Mouse (Mus musculus) midbrain, embryonic 10.5 days (tissue): Measurements from ENCODE around the gene Nfia. TPM values are rescaled to one million over a fixed set of nuclear protein-coding genes. Genes with fewer than 3 reads are reported as not detected.

ENCODE experiments used
- DNase-seq: peaks from one replicate; pipeline ENCODE4 v3.0.0-alpha.2; 2017; ENCODE audit warnings: low spot score
- H3K27ac ChIP-seq: fragments of 300-500 bp; sonication (generic); replicated peaks from 2 replicates; pipeline ENCODE4 v1.5.1; 2016; ENCODE audit warnings: mild to moderate bottlenecking
- H3K27me3 ChIP-seq: fragments of 300-500 bp; sonication (generic); 2 replicates; pipeline ENCODE4 v1.6.1; 2016; ENCODE audit warnings: low read depth, mild to moderate bottlenecking; ENCODE audit not compliant: poor library complexity, severe bottlenecking
- H3K36me3 ChIP-seq: fragments of 300-500 bp; sonication (generic); 2 replicates; pipeline ENCODE4 v1.6.1; 2016; ENCODE audit warnings: mild to moderate bottlenecking, moderate library complexity
- H3K4me1 ChIP-seq: fragments of 300-500 bp; sonication (generic); 2 replicates; pipeline ENCODE4 v1.6.1; 2016
- H3K4me3 ChIP-seq: fragments of 300-500 bp; sonication (generic); 2 replicates; pipeline ENCODE4 v1.5.1; 2016; ENCODE audit warnings: mild to moderate bottlenecking, moderate library complexity
- H3K9me3 ChIP-seq: fragments of 300-500 bp; sonication (generic); replicated peaks from 2 replicates; pipeline ENCODE4 v1.6.1; 2016; ENCODE audit warnings: mild to moderate bottlenecking
- WGBS: fragments of 180-500 bp; shearing (Covaris S2); methylation state at CpG from one replicate; pipeline ENCODE4 v1.1.7; 2016; 5-methylcytosine and 5-hydroxymethylcytosine counted together
- polyA plus RNA-seq: library from polyadenylated mRNA; unstranded; fragments of >200 nt; fragmentation: Nextera tagmentation; extraction: Ambion mirVana; gene quantifications from 2 replicates; pipeline ENCODE4 v1.2.1, GENCODE M21; 2016

The Nfia gene
- polyA plus RNA-seq, 1 experiment from 2014 or later = 5.9 TPM

GRCm38 (mm10) chr4:97840227-97841062 is 67.9 kb downstream of the Nfia start:
- H3K27me3 ChIP-seq = peaks cover 99% of the 10 kb centered on the region
- H3K9me3 ChIP-seq = no peaks in the 10 kb centered on the region
- no peak overlapping the region for H3K4me3 ChIP-seq
- peaks cover 49% of the 10 kb centered on the region for H3K4me1 ChIP-seq
- no peaks in the 10 kb centered on the region for H3K36me3 ChIP-seq
- 40% methylated on average over 8 of the region's 8 CpGs for WGBS
- no peak for DNase-seq
- H3K27ac ChIP-seq = no peak overlapping the region

- WGBS = 45% methylated on average over 4 of the region's 4 CpGs
These were observed 68.6 kb downstream of the Nfia start for GRCm38 (mm10) chr4:97841063-97841595.

GRCm38 (mm10) chr4:97841745-97842144 is 69.2 kb downstream of the Nfia start:
- no peak overlapping the region for H3K4me3 ChIP-seq
- H3K4me1 ChIP-seq = peaks cover 49% of the 10 kb centered on the region
- 76% methylated on average over 5 of the region's 5 CpGs for WGBS
- H3K9me3 ChIP-seq = no peaks in the 10 kb centered on the region
- H3K27ac ChIP-seq = no peak overlapping the region
- DNase-seq = no peak
- peaks cover 99% of the 10 kb centered on the region for H3K27me3 ChIP-seq
- no peaks in the 10 kb centered on the region for H3K36me3 ChIP-seq

More at GRCm38 (mm10) chr4:97841063-97841595, 68.6 kb downstream of the Nfia start:
- H3K36me3 ChIP-seq = no peaks in the 10 kb centered on the region
- no peak for DNase-seq
- H3K27ac ChIP-seq = no peak overlapping the region
- peaks cover 49% of the 10 kb centered on the region for H3K4me1 ChIP-seq
- no peak overlapping the region for H3K4me3 ChIP-seq
- peaks cover 99% of the 10 kb centered on the region for H3K27me3 ChIP-seq
- H3K9me3 ChIP-seq = no peaks in the 10 kb centered on the region

- 28% methylated on average over 15 of the region's 15 CpGs for WGBS
- H3K27ac ChIP-seq = no peak overlapping the region
- no peaks in the 10 kb centered on the region for H3K9me3 ChIP-seq
- H3K27me3 ChIP-seq = peaks cover 99% of the 10 kb centered on the region
- H3K4me3 ChIP-seq = no peak overlapping the region
- no peaks in the 10 kb centered on the region for H3K36me3 ChIP-seq
- DNase-seq = peak; percentile 47
- H3K4me1 ChIP-seq = peaks cover 41% of the 10 kb centered on the region
These were observed 71.6 kb downstream of the Nfia start for GRCm38 (mm10) chr4:97843981-97844690.

- WGBS = 25% methylated on average over 6 of the region's 6 CpGs
- peaks cover 33% of the 10 kb centered on the region for H3K4me1 ChIP-seq
- peaks cover 99% of the 10 kb centered on the region for H3K27me3 ChIP-seq
- no peak for DNase-seq
- H3K27ac ChIP-seq = no peak overlapping the region
- H3K4me3 ChIP-seq = no peak overlapping the region
- no peaks in the 10 kb centered on the region for H3K36me3 ChIP-seq
- H3K9me3 ChIP-seq = no peaks in the 10 kb centered on the region
These were observed 72.4 kb downstream of the Nfia start for GRCm38 (mm10) chr4:97844899-97845298.

GRCm38 (mm10) chr4:97847653-97848052 is 75.1 kb downstream of the Nfia start:
- Histone ChIP-seq H3K9me3 (no peaks in the 10 kb centered on the region), H3K27ac (no peak overlapping the region), H3K27me3 (peaks cover 95% of the 10 kb centered on the region), H3K4me3 (no peak overlapping the region), H3K36me3 (no peaks in the 10 kb centered on the region), H3K4me1 (peaks cover 19% of the 10 kb centered on the region)
- no peak for DNase-seq
- 80% methylated on average over 5 of the region's 5 CpGs for WGBS

- WGBS = 92% methylated on average over 3 of the region's 3 CpGs
- H3K4me3 ChIP-seq = no peak overlapping the region
- H3K9me3 ChIP-seq = no peaks in the 10 kb centered on the region
- no peak overlapping the region for H3K27ac ChIP-seq
- no peaks in the 10 kb centered on the region for H3K4me1 ChIP-seq
- no peak for DNase-seq
- no peaks in the 10 kb centered on the region for H3K36me3 ChIP-seq
- peaks cover 76% of the 10 kb centered on the region for H3K27me3 ChIP-seq
These were observed 78.5 kb downstream of the Nfia start for GRCm38 (mm10) chr4:97850991-97851390.

- Histone ChIP-seq H3K36me3 (no peaks in the 10 kb centered on the region), H3K27me3 (peaks cover 69% of the 10 kb centered on the region), H3K27ac (no peak overlapping the region), H3K4me3 (no peak overlapping the region), H3K9me3 (no peaks in the 10 kb centered on the region), H3K4me1 (no peaks in the 10 kb centered on the region)
- DNase-seq = no peak
- WGBS = 70% methylated on average over 5 of the region's 5 CpGs
These were observed 79.2 kb downstream of the Nfia start for GRCm38 (mm10) chr4:97851698-97852097.

GRCm38 (mm10) chr4:97852626-97853025 is 80.1 kb downstream of the Nfia start:
- Histone ChIP-seq H3K27me3 (peaks cover 60% of the 10 kb centered on the region), H3K27ac (no peak overlapping the region), H3K4me1 (no peaks in the 10 kb centered on the region), H3K36me3 (no peaks in the 10 kb centered on the region), H3K4me3 (no peak overlapping the region), H3K9me3 (no peaks in the 10 kb centered on the region)
- DNase-seq = no peak
- 92% methylated on average over 2 of the region's 2 CpGs for WGBS

GRCm38 (mm10) chr4:97854779-97855178 is 82.2 kb downstream of the Nfia start:
- H3K4me3 ChIP-seq = no peak overlapping the region
- H3K27ac ChIP-seq = no peak overlapping the region
- WGBS = 91% methylated on average over 4 of the region's 4 CpGs
- no peaks in the 10 kb centered on the region for H3K4me1 ChIP-seq
- H3K36me3 ChIP-seq = no peaks in the 10 kb centered on the region
- DNase-seq = no peak
- peaks cover 38% of the 10 kb centered on the region for H3K27me3 ChIP-seq
- no peaks in the 10 kb centered on the region for H3K9me3 ChIP-seq

GRCm38 (mm10) chr4:97855712-97856420 is 83.3 kb downstream of the Nfia start:
- Histone ChIP-seq H3K27ac (no peak overlapping the region), H3K36me3 (no peaks in the 10 kb centered on the region), H3K4me1 (no peaks in the 10 kb centered on the region), H3K4me3 (no peak overlapping the region), H3K9me3 (no peaks in the 10 kb centered on the region), H3K27me3 (peaks cover 28% of the 10 kb centered on the region)
- WGBS = 93% methylated on average over 8 of the region's 8 CpGs
- DNase-seq = no peak

GRCm38 (mm10) chr4:97857549-97857948 is 85.0 kb downstream of the Nfia start:
- no peak for DNase-seq
- Histone ChIP-seq H3K36me3 (no peaks in the 10 kb centered on the region), H3K27ac (no peak overlapping the region), H3K4me3 (no peak overlapping the region), H3K9me3 (no peaks in the 10 kb centered on the region), H3K27me3 (peaks cover 14% of the 10 kb centered on the region; the same call in 1 of the 2 replicates), H3K4me1 (no peaks in the 10 kb centered on the region)
- WGBS = 95% methylated on average over 2 of the region's 2 CpGs
